Mouse (Mus musculus): ENCODE measurements around the gene Zfand6. TPM values are rescaled to one million over a fixed set of nuclear protein-coding genes. Genes with fewer than 3 reads are reported as not detected.
A peak's percentile ranks its signal among the peaks of the same experiment; 100 is the strongest.

The Zfand6 gene
- polyA plus RNA-seq, 1 experiment = 47.8 TPM

DNA sequence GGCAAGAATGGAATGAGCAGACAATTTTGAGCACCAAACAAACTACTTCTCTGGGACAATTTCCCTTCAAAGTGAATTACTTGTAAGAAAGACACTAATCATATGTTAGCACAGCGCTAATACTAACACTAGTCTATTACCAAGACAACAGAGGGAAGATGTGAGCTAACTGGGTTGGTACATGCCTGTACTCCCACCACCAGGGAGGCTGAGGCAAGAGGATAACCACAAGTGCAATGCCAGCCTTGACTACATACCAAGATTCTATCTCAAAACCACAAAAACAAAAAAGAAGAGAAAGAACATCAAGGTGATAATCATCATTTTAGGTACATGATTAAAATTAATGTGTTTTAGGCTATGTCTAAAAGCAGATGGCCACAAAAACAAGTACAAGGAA is 8.2 kb downstream of the Zfand6 start:
- Histone ChIP-seq H3K36me3 (ENCODE audit: control insufficient read depth, insufficient read depth, low read length) (no peaks in the 10 kb centered on the region), H3K27me3 (ENCODE audit: control insufficient read depth, insufficient read depth, low read length) (no peaks in the 10 kb centered on the region), H3K4me3 (ENCODE audit: extremely low read depth, insufficient read depth, insufficient read length) (no peak overlapping the region), H3K27ac (ENCODE audit: insufficient read depth, low read length) (no peak overlapping the region), H3K4me1 (ENCODE audit: control insufficient read depth, insufficient read depth, insufficient read length) (no peaks in the 10 kb centered on the region)
- 78% methylated on average over 1 of the region's 1 CpGs for WGBS
- DNase-seq (ENCODE audit: low read depth in 1 of 2, low spot score in 2 of 2) = no peak
- TF ChIP-seq POLR2A (IDR thresholded peaks at IDR 0.05; ENCODE audit: low read depth, low read length) (no peak), CTCF (IDR thresholded peaks at IDR 0.05; ENCODE audit: extremely low read depth, insufficient read depth, insufficient read length, insufficient replicate concordance) (no peak)

DNA sequence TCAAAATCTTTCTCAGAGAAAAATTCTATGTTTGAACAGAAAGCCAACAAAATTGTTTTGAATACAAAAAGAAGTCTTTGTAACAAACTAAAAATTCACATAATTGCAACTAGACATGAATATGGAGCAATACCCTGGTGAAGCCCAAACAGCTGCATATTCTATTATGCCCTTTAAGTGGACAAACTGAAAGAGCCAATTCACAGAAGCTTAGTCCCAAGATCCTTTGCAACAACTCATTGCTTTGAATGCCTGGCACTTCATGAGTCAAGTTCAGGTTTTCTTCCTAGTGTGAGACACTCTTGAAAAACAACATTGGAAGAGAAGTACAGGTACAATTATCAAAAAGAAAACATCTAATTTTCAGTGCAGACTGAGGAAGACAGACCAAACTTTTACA is 8.8 kb downstream of the Zfand6 start:
- no peaks in the 10 kb centered on the region for H3K36me3 ChIP-seq (ENCODE audit: control insufficient read depth, insufficient read depth, low read length)
- DNase-seq (ENCODE audit: low read depth in 1 of 2, low spot score in 2 of 2) = no peak
- no peaks in the 10 kb centered on the region for H3K27me3 ChIP-seq (ENCODE audit: control insufficient read depth, insufficient read depth, low read length)
- no peak for TF ChIP-seq CTCF (IDR thresholded peaks at IDR 0.05; ENCODE audit: extremely low read depth, insufficient read depth, insufficient read length, insufficient replicate concordance)
- no peak for TF ChIP-seq POLR2A (IDR thresholded peaks at IDR 0.05; ENCODE audit: low read depth, low read length)
- H3K4me3 ChIP-seq (ENCODE audit: extremely low read depth, insufficient read depth, insufficient read length) = no peak overlapping the region
- no peaks in the 10 kb centered on the region for H3K4me1 ChIP-seq (ENCODE audit: control insufficient read depth, insufficient read depth, insufficient read length)
- H3K27ac ChIP-seq (ENCODE audit: insufficient read depth, low read length) = no peak overlapping the region

DNA sequence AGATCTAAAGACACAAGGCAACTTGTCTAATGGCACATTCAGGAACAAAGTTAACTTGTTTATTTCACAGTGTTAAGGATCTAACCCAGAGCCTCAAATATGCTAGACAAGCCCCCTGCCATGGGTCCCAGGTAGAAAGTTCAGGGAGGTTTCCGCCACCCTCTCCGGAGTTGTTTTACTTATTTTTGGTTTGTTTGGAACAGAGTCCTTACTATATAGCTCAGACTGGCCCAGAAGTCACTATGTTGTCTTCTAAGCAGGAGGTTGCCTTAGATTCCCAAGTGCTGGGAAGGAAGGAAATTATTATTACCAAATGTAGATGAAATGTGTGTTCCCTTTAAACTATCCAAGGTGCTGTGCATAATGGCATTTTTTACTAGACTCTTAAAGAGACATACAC is 9.7 kb downstream of the Zfand6 start:
- Histone ChIP-seq H3K27me3 (ENCODE audit: control insufficient read depth, insufficient read depth, low read length) (no peaks in the 10 kb centered on the region), H3K4me3 (ENCODE audit: extremely low read depth, insufficient read depth, insufficient read length) (no peak overlapping the region), H3K36me3 (ENCODE audit: control insufficient read depth, insufficient read depth, low read length) (no peaks in the 10 kb centered on the region), H3K4me1 (ENCODE audit: control insufficient read depth, insufficient read depth, insufficient read length) (no peaks in the 10 kb centered on the region), H3K27ac (ENCODE audit: insufficient read depth, low read length) (no peak overlapping the region)
- TF ChIP-seq CTCF (IDR thresholded peaks at IDR 0.05; ENCODE audit: extremely low read depth, insufficient read depth, insufficient read length, insufficient replicate concordance) (no peak), POLR2A (IDR thresholded peaks at IDR 0.05; ENCODE audit: low read depth, low read length) (no peak)
- WGBS = 58% methylated on average over 2 of the region's 2 CpGs
- no peak for DNase-seq (ENCODE audit: low read depth in 1 of 2, low spot score in 2 of 2)

DNA sequence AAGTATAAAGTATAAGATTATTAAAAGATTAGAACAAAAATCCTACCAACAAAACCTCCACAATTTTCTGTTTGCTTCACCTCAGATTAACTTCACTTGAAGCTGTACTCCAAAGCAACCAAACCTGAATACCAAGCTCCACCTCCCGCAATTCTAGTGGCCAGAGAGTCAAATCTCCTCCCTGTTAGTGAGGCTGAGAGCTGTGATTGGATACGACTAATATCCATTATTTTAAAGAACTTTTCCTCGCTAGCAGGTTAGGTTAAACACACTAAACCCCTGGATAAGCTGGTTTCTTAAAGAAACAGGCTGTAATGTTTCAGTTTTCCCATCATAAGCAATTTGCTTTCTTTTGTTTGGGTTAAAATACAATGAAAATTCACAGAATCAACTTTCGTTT is 10.5 kb downstream of the Zfand6 start:
- H3K4me3 ChIP-seq (ENCODE audit: extremely low read depth, insufficient read depth, insufficient read length) = peak overlapping the region; percentile 30; the same call in 1 of the 2 replicates
- TF ChIP-seq POLR2A (IDR thresholded peaks at IDR 0.05; ENCODE audit: low read depth, low read length) = no peak
- TF ChIP-seq CTCF (IDR thresholded peaks at IDR 0.05; ENCODE audit: extremely low read depth, insufficient read depth, insufficient read length, insufficient replicate concordance) = no peak
- WGBS = 2% methylated on average over 4 of the region's 4 CpGs
- no peaks in the 10 kb centered on the region for H3K4me1 ChIP-seq (ENCODE audit: control insufficient read depth, insufficient read depth, insufficient read length)
- H3K36me3 ChIP-seq (ENCODE audit: control insufficient read depth, insufficient read depth, low read length) = no peaks in the 10 kb centered on the region
- DNase-seq (ENCODE audit: low read depth in 1 of 2, low spot score in 2 of 2) = peak; percentile 43 to 57
- no peak overlapping the region for H3K27ac ChIP-seq (ENCODE audit: insufficient read depth, low read length)
- no peaks in the 10 kb centered on the region for H3K27me3 ChIP-seq (ENCODE audit: control insufficient read depth, insufficient read depth, low read length)

GRCm38 (mm10) chr7:84673103-84673502 is 16.7 kb downstream of the Zfand6 start:
- TF ChIP-seq CTCF (IDR thresholded peaks at IDR 0.05; ENCODE audit: extremely low read depth, insufficient read depth, insufficient read length, insufficient replicate concordance) = no peak
- no peak for TF ChIP-seq POLR2A (IDR thresholded peaks at IDR 0.05; ENCODE audit: low read depth, low read length)
- no peaks in the 10 kb centered on the region for H3K27me3 ChIP-seq (ENCODE audit: control insufficient read depth, insufficient read depth, low read length)
- H3K4me3 ChIP-seq (ENCODE audit: extremely low read depth, insufficient read depth, insufficient read length) = no peak overlapping the region
- H3K4me1 ChIP-seq (ENCODE audit: control insufficient read depth, insufficient read depth, insufficient read length) = no peaks in the 10 kb centered on the region; the same call in none of the 2 replicates
- 67% methylated on average over 1 of the region's 1 CpGs for WGBS
- no peak for DNase-seq (ENCODE audit: low read depth in 1 of 2, low spot score in 2 of 2)
- no peaks in the 10 kb centered on the region for H3K36me3 ChIP-seq (ENCODE audit: control insufficient read depth, insufficient read depth, low read length)
- no peak overlapping the region for H3K27ac ChIP-seq (ENCODE audit: insufficient read depth, low read length)

DNA sequence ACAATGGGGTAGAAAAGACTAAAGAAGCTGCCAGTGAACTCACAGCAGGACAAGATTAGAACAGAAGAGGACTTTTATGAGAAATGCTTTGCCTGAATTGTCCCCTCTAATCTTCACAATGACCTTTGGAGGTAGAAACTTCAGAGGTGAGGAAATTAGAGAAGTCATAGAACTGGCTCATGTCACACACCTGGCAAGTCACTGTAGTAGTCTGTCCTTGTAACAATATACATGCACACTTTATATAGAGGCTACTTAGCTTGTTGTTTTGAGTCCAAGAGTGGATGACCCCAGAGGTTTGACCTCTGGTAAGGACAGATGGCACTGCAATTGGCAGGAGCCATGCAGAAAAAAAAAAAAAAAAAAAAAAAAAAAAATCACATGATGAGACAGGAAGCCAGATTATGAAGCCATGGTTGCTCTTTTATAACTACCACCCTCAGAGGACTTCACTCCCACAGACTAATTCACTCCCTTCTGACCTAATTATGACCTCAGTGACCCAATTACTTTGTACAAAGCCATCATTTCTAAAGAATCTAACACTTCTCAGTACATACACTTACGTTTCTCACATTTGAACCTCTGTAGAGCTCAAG is 20.1 kb downstream of the Zfand6 start:
- DNase-seq (ENCODE audit: low read depth in 1 of 2, low spot score in 2 of 2) = no peak
- TF ChIP-seq CTCF (IDR thresholded peaks at IDR 0.05; ENCODE audit: extremely low read depth, insufficient read depth, insufficient read length, insufficient replicate concordance) (no peak), POLR2A (IDR thresholded peaks at IDR 0.05; ENCODE audit: low read depth, low read length) (no peak)
- Histone ChIP-seq H3K4me1 (ENCODE audit: control insufficient read depth, insufficient read depth, insufficient read length) (no peaks in the 10 kb centered on the region; the same call in none of the 2 replicates), H3K36me3 (ENCODE audit: control insufficient read depth, insufficient read depth, low read length) (no peaks in the 10 kb centered on the region), H3K4me3 (ENCODE audit: extremely low read depth, insufficient read depth, insufficient read length) (no peak overlapping the region), H3K27me3 (ENCODE audit: control insufficient read depth, insufficient read depth, low read length) (no peaks in the 10 kb centered on the region), H3K27ac (ENCODE audit: insufficient read depth, low read length) (no peak overlapping the region)
- 79% methylated on average over 1 of the region's 1 CpGs for WGBS

DNA sequence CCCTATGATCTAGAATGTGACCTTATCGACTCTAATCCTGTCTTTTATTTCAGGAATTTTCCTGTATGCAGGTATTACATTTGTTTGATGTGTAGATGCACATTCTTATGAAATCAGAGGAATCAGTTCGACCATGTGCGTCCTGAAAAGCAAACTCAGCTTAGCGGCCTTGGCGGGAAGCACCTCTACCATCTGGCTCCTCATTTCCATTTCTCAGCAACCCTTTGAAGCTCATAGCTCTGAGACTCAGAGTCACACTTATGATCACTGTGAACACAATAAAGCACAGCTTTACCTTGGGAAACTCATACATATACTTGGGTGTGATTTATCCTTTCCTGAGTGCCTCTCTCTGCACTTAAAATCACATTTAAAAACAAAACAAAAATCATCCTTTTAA is 21.8 kb downstream of the Zfand6 start:
- Histone ChIP-seq H3K36me3 (ENCODE audit: control insufficient read depth, insufficient read depth, low read length) (no peaks in the 10 kb centered on the region), H3K27me3 (ENCODE audit: control insufficient read depth, insufficient read depth, low read length) (no peaks in the 10 kb centered on the region), H3K4me3 (ENCODE audit: extremely low read depth, insufficient read depth, insufficient read length) (no peak overlapping the region), H3K4me1 (ENCODE audit: control insufficient read depth, insufficient read depth, insufficient read length) (no peaks in the 10 kb centered on the region; the same call in none of the 2 replicates), H3K27ac (ENCODE audit: insufficient read depth, low read length) (no peak overlapping the region)
- WGBS = 88% methylated on average over 5 of the region's 5 CpGs
- DNase-seq (ENCODE audit: low read depth in 1 of 2, low spot score in 2 of 2) = no peak
- TF ChIP-seq POLR2A (IDR thresholded peaks at IDR 0.05; ENCODE audit: low read depth, low read length) = no peak
- no peak for TF ChIP-seq CTCF (IDR thresholded peaks at IDR 0.05; ENCODE audit: extremely low read depth, insufficient read depth, insufficient read length, insufficient replicate concordance)
